Mouse (Mus musculus) MEL (cell line): ENCODE data around the gene Gm609. TPM values are rescaled to one million over a fixed set of nuclear protein-coding genes. Genes with fewer than 3 reads are reported as not detected.
"Not testable (repeated sequence)": the region's sequence is repeated elsewhere in the genome, so short reads cannot be mapped to it uniquely, and the experiment has no call there.

Experiments
- DNase-seq: peaks from one replicate; pipeline ENCODE4 v3.0.0; 2011; ENCODE audit warnings: low read depth, low spot score
- H3K27ac ChIP-seq: 2 replicates; pipeline ENCODE4 v1.5.1; 2012; ENCODE audit warnings: low read depth, mild to moderate bottlenecking, control low read depth, low read length, moderate library complexity; ENCODE audit not compliant: control insufficient read depth
- H3K27me3 ChIP-seq, 2 experiments: fragments of 150-350 bp in 1 of 2; sonication (generic) in 1 of 2; 2 replicates each; pipeline ENCODE4 v1.6.1; 2012; ENCODE audit warnings: low read length in 2 of 2, mild to moderate bottlenecking in 2 of 2, improper control_type of control experiment in 1 of 2, moderate library complexity in 1 of 2; ENCODE audit not compliant: insufficient read depth in 2 of 2, control insufficient read depth in 1 of 2
- H3K36me3 ChIP-seq, 2 experiments: 2 replicates each; pipeline ENCODE4 v1.6.1; 2012 to 2014; ENCODE audit warnings: low read length in 2 of 2, improper control_type of control experiment in 1 of 2, inconsistent platforms in 1 of 2, mild to moderate bottlenecking in 1 of 2; ENCODE audit not compliant: insufficient read depth in 2 of 2, control insufficient read depth in 1 of 2
- H3K4me1 ChIP-seq, 2 experiments: fragments of 150-350 bp in 1 of 2; sonication (generic) in 1 of 2; 2 replicates each; pipeline ENCODE4 v1.6.1; 2012; ENCODE audit warnings: low read length in 2 of 2, improper control_type of control experiment in 1 of 2, mild to moderate bottlenecking in 1 of 2; ENCODE audit not compliant: insufficient read depth in 2 of 2, control insufficient read depth in 1 of 2
- H3K4me3 ChIP-seq, 2 experiments: fragments of 150-350 bp in 1 of 2; sonication (generic) in 1 of 2; 2 replicates each; pipeline ENCODE4 v1.5.1; 2012; ENCODE audit warnings: low read depth in 2 of 2, low read length in 2 of 2, mild to moderate bottlenecking in 2 of 2, moderate library complexity in 2 of 2, control low read depth in 1 of 2, improper control_type of control experiment in 1 of 2; ENCODE audit not compliant: control insufficient read depth in 1 of 2, insufficient read depth in 1 of 2
- H3K79me2 ChIP-seq: 2 replicates; pipeline ENCODE4 v1.6.1; 2012; ENCODE audit warnings: mild to moderate bottlenecking, low read length, moderate library complexity; ENCODE audit not compliant: control insufficient read depth, poor library complexity, insufficient read depth
- H3K9ac ChIP-seq: 2 replicates; pipeline ENCODE4 v1.6.1; 2012; ENCODE audit warnings: low read depth, mild to moderate bottlenecking, control low read depth, low read length, moderate library complexity; ENCODE audit not compliant: control insufficient read depth, poor library complexity, severe bottlenecking
- H3K9me3 ChIP-seq: fragments of 150-350 bp; sonication (generic); replicated peaks from 2 replicates; pipeline ENCODE4 v1.6.1; 2012; ENCODE audit warnings: mild to moderate bottlenecking, low read length, improper control_type of control experiment, moderate library complexity; ENCODE audit not compliant: insufficient read depth
- EP300 ChIP-seq, 2 experiments: IDR thresholded peaks; 2 replicates each; pipeline ENCODE4 v1.6.1; 2011; ENCODE audit warnings: improper control_type of control experiment in 2 of 2, low read length in 2 of 2, low read depth in 1 of 2, mild to moderate bottlenecking in 1 of 2
- ETS1 ChIP-seq: IDR thresholded peaks from 2 replicates; pipeline ENCODE4 v1.6.1; 2012; ENCODE audit warnings: low read depth, mild to moderate bottlenecking, inconsistent platforms, low read length, improper control_type of control experiment, moderate library complexity
- HCFC1 ChIP-seq: IDR thresholded peaks from 2 replicates; pipeline ENCODE4 v1.6.1; 2012; ENCODE audit warnings: low read depth, mild to moderate bottlenecking, inconsistent platforms, low read length, improper control_type of control experiment, moderate library complexity
- MAX ChIP-seq: IDR thresholded peaks from 2 replicates; pipeline ENCODE4 v1.6.1; 2011; ENCODE audit warnings: low read length, improper control_type of control experiment
- MEF2A ChIP-seq: IDR thresholded peaks from 2 replicates; pipeline ENCODE4 v1.6.1; 2014; ENCODE audit warnings: low read depth, mild to moderate bottlenecking, inconsistent platforms, low read length, improper control_type of control experiment; ENCODE audit not compliant: poor library complexity, insufficient replicate concordance, severe bottlenecking; ENCODE audit errors: extremely low read depth
- MXI1 ChIP-seq: IDR thresholded peaks from 2 replicates; pipeline ENCODE4 v1.6.1; 2011; ENCODE audit warnings: mild to moderate bottlenecking, low read depth, low read length, improper control_type of control experiment
- MYB ChIP-seq: IDR thresholded peaks from 2 replicates; pipeline ENCODE4 v1.6.1; 2011; ENCODE audit warnings: mild to moderate bottlenecking, low read depth, low read length, improper control_type of control experiment
- MYC ChIP-seq: IDR thresholded peaks from 2 replicates; pipeline ENCODE4 v1.6.1; 2011; ENCODE audit warnings: low read depth, mild to moderate bottlenecking, low read length, improper control_type of control experiment, moderate library complexity
- NRF1 ChIP-seq: IDR thresholded peaks from 2 replicates; pipeline ENCODE4 v1.6.1; 2014; ENCODE audit warnings: low read depth, mild to moderate bottlenecking, inconsistent platforms, low read length, improper control_type of control experiment, moderate library complexity; ENCODE audit not compliant: poor library complexity, insufficient read depth, severe bottlenecking
- POLR2A ChIP-seq, 2 experiments: IDR thresholded peaks; 2 replicates each; pipeline ENCODE4 v1.6.1; 2011 to 2012; ENCODE audit warnings: low read length in 2 of 2, mild to moderate bottlenecking in 2 of 2, control low read depth in 1 of 2, improper control_type of control experiment in 1 of 2, low read depth in 1 of 2, moderate library complexity in 1 of 2; ENCODE audit not compliant: control insufficient read depth in 1 of 2, insufficient read depth in 1 of 2, poor library complexity in 1 of 2
- TAL1 ChIP-seq: IDR thresholded peaks from 2 replicates; pipeline ENCODE4 v1.6.1; 2012; ENCODE audit warnings: mild to moderate bottlenecking, inconsistent platforms, low read length, moderate library complexity, mixed read lengths
- TBP ChIP-seq: IDR thresholded peaks from 2 replicates; pipeline ENCODE4 v1.8.0; 2011; ENCODE audit warnings: low read depth, low read length, improper control_type of control experiment
- UBTF ChIP-seq: IDR thresholded peaks from 2 replicates; pipeline ENCODE4 v1.6.1; 2012; ENCODE audit warnings: low read depth, mild to moderate bottlenecking, inconsistent platforms, low read length, improper control_type of control experiment, moderate library complexity, borderline replicate concordance; ENCODE audit not compliant: insufficient read depth
- ZC3H11A ChIP-seq: IDR thresholded peaks from 2 replicates; pipeline ENCODE4 v1.6.1; 2012; ENCODE audit warnings: low read depth, mild to moderate bottlenecking, inconsistent platforms, low read length, improper control_type of control experiment
- polyA plus RNA-seq, 2 experiments: library from polyadenylated mRNA; stranded (reverse) in 1 of 2; unstranded in 1 of 2; fragments of >175 nt in 1 of 2; fragments of >200 nt in 1 of 2; gene quantifications; 2 replicates each; pipeline versions ENCODE4 v1.2.1 to v1.2.4; 2012; ENCODE audit warnings: low replicate concordance in 2 of 2, low read depth in 1 of 2; ENCODE audit not compliant: insufficient read length in 2 of 2, insufficient read depth in 1 of 2, missing spikeins in 1 of 2
- total RNA-seq: library from RNA; depleted of rRNA; stranded (reverse); fragments of 300-350 nt; gene quantifications from 2 replicates; pipeline ENCODE4 v1.2.3, GENCODE M21; 2012

Gene Gm609
- total and polyA plus RNA-seq, 3 experiments: 0.03 TPM; not detected in 2

GRCm38 (mm10) chr16:45495326-45495725 lies 2.6 kb upstream of the Gm609 start:
- Histone ChIP-seq H3K79me2 (no peaks in the 10 kb centered on the region), H3K27ac (no peak overlapping the region), H3K4me3 (no peak overlapping the region), H3K4me1 (no peaks in the 10 kb centered on the region), H3K9ac (no peak overlapping the region), H3K9me3 (no peaks in the 10 kb centered on the region), H3K36me3 (no peaks in the 10 kb centered on the region), H3K27me3 (no peaks in the 10 kb centered on the region; a peak in 1 of 4 replicates)
- no peak for DNase-seq
- TF ChIP-seq EP300 (IDR thresholded peaks at IDR 0.05; ENCODE audit: low read depth in 1 of 2, low read length in 2 of 2) (no peak), MXI1 (no peak), POLR2A (IDR thresholded peaks at IDR 0.05; ENCODE audit: control insufficient read depth in 1 of 2, insufficient read depth in 1 of 2, low read depth in 1 of 2, low read length in 2 of 2, poor library complexity in 1 of 2) (no peak), MYC (no peak), MAX (no peak), NRF1 (no peak), TAL1 (no peak), MYB (no peak), TBP (no peak), ZC3H11A (no peak), ETS1 (no peak), HCFC1 (no peak)

GRCm38 (mm10) chr16:45476991-45477390 lies 15.8 kb downstream of the Gm609 start:
- H3K36me3 ChIP-seq: no peaks in the 10 kb centered on the region
- no peak for TF ChIP-seq TAL1
- no peak for TF ChIP-seq MEF2A
- TF ChIP-seq HCFC1: no peak
- TF ChIP-seq UBTF: no peak
- no peaks in the 10 kb centered on the region for H3K9me3 ChIP-seq
- H3K9ac ChIP-seq: no peak overlapping the region
- no peak overlapping the region for H3K4me3 ChIP-seq
- no peak for DNase-seq
- H3K4me1 ChIP-seq: no peaks in the 10 kb centered on the region
- no peaks in the 10 kb centered on the region for H3K27me3 ChIP-seq
- H3K27ac ChIP-seq: no peak overlapping the region
- H3K79me2 ChIP-seq: no peaks in the 10 kb centered on the region

- not testable (repeated sequence) for H3K9me3 ChIP-seq, H3K27ac ChIP-seq, H3K27me3 ChIP-seq, H3K9ac ChIP-seq, H3K4me3 ChIP-seq, H3K36me3 ChIP-seq, H3K79me2 ChIP-seq, DNase-seq, H3K4me1 ChIP-seq
Observed at GRCm38 (mm10) chr16:45471836-45472235, 20.9 kb downstream of the Gm609 start.
